Mouse (Mus musculus) kidney, adult 2 months (tissue): ENCODE measurements around the gene Cep97.

ENCODE experiments used
- CTCF ChIP-seq: fragments of 200-500 bp; conservative IDR thresholded peaks from 2 replicates; pipeline ENCODE4 v1.5.1; 2011; ENCODE audit warnings: low read depth, mild to moderate bottlenecking, control low read depth, low read length, moderate library complexity, mixed read lengths; ENCODE audit not compliant: insufficient read depth, insufficient read length
- POLR2A ChIP-seq: fragments of 200-500 bp; IDR thresholded peaks from one replicate; pipeline ENCODE4 v1.6.1; 2011; ENCODE audit warnings: low read depth, low read length, control low read depth

GRCm38 (mm10) chr16:55906928-55907679 lies 27.6 kb downstream of the Cep97 start:
- TF ChIP-seq CTCF (no peak), POLR2A (no peak)
